Mouse (Mus musculus) cerebellum, adult 9-10 months (tissue): ENCODE measurements around the gene Lgalsl.

Experiments
- DNase-seq: peaks from one replicate; pipeline ENCODE4 v3.0.0; 2022

Gene Lgalsl

DNA sequence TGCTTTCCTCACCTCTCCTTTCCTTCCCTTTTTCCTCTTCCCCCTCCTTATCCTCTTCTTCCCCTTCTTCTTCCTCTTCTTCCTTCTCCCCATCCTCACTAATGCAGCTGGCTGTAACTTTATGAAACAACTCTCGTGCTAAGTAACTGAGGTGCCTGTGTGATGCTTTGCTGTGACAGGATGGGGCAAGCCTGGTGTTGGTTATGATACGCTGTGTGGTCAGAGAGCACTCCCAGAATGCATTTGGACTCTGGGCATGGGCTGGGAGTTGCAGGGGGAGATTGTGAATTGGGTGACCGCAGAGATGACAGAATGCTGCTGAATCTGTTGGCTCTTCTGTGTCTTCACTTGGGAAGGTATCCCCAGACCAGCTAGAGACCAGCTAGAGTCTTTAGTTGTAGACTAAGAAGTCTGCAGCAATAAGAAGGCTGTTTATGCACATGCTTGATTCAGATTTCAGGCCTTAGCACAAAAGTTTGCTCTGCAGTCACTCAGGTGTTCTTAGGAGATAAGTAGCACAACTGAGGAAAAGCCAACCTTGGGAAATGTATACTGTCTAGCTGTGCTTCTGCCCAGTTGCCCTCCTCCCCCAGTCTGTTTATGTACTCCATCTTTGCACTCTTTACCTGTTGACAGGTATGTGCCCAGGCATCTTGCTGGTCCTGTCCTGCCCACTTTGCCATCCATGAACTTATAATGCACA, 51.8 kb downstream of the Lgalsl start:
- DNase-seq: no peak

DNA sequence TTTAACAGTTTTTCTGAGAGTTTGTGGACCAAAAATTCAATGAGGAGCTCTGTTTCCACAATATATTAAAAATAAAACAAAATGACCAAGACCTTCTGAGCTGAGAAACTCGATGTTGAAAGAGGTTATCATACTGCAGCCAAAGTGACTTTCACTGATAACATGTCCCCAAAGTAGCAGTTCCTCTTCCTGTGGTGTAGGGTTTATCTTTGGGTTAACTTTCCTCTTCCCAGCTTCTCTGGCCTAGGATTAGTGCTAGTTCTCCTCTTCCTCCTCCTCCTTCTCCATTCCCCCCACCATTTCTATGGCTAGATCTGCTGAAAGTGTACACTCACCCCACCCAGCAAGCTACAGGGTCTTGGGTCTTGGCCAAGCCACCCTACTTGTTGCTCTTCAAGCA, 52.6 kb downstream of the Lgalsl start:
- DNase-seq: no peak

DNA sequence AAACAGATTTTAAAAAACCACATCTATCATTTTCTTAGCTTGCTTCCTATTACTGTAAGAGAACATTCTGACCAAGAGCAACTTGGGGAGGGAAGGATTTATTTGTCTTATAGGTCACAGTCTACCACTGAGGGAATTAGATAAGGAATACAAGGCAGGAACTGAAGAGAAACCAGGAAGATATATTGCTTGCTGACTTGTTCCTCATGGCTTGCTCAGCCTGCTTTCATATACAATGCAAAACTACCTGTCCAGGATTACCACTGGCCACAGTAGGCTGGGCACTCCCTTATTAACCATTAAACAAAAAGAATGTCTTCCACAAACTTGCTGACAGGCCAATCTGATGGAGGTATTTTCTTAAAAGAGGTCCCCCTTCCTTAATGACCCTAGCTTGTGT, 54.2 kb downstream of the Lgalsl start:
- DNase-seq: no peak
